Mouse (Mus musculus) cortical plate, adult 2 months (tissue): ENCODE measurements around the gene Bicd1.

Experiments used
- CTCF ChIP-seq: fragments of 200-500 bp; IDR thresholded peaks from 2 replicates; pipeline ENCODE4 v1.5.1; 2011; ENCODE audit warnings: mild to moderate bottlenecking, control low read depth, low read length; ENCODE audit not compliant: insufficient read depth; ENCODE audit errors: extremely low read depth
- POLR2A ChIP-seq: fragments of 200-500 bp; IDR thresholded peaks from 2 replicates; pipeline ENCODE4 v1.6.1; 2011; ENCODE audit warnings: mild to moderate bottlenecking, low read length, control low read depth; ENCODE audit not compliant: insufficient read depth; ENCODE audit errors: extremely low read depth

- TF ChIP-seq CTCF (no peak), POLR2A (no peak)
Observed at GRCm38 (mm10) chr6:149580053-149580452, 171.4 kb downstream of the Bicd1 start.
